8 mouse cellular contexts compared by ENCODE assay signal in genomic region chr8:109863398-109863797, GRCm38 (mm10). TPM values are rescaled to one million over a fixed set of nuclear protein-coding genes. Genes with fewer than 3 reads are reported as not detected.
DNase-seq lines count a peak whose midpoint lies in the region; ATAC-seq and TF ChIP-seq lines count a peak whose summit lies in the region.

No protein-coding gene starts in this region.

- no peak for TF ChIP-seq POLR2A in bone marrow, adult 2 months (IDR thresholded peaks at IDR 0.05; ENCODE audit: borderline replicate concordance, control insufficient read depth, low read depth, low read length)

- peaks cover 40% of the 10 kb centered on the region for H3K36me3 ChIP-seq in G1E (replicated peaks)
- H3K36me3 ChIP-seq in limb, embryonic 10.5 days, result peaks cover 53% of the 10 kb centered on the region
- H3K36me3 ChIP-seq in midbrain, embryonic 11.5 days (ENCODE audit: control insufficient read depth, insufficient read depth, low read length), result peaks cover 7% of the 10 kb centered on the region

- no peak for TF ChIP-seq CTCF in G1E (IDR thresholded peaks at IDR 0.05; ENCODE audit: low read depth, low read length)
- TF ChIP-seq CTCF in bone marrow, adult 2 months (IDR thresholded peaks at IDR 0.05; ENCODE audit: control insufficient read depth, insufficient read depth, low read length), result no peak

- no peaks in the 10 kb centered on the region for H3K27me3 ChIP-seq in G1E (ENCODE audit: insufficient read depth, low read length)
- no peaks in the 10 kb centered on the region for H3K27me3 ChIP-seq in limb, embryonic 10.5 days (ENCODE audit: low read depth, poor library complexity, severe bottlenecking)
- H3K27me3 ChIP-seq in midbrain, embryonic 11.5 days (ENCODE audit: control insufficient read depth, insufficient read depth, low read length), result no peaks in the 10 kb centered on the region

- no peak overlapping the region for H3K9ac ChIP-seq in midbrain, embryonic 11.5 days (ENCODE audit: low read length)

- peaks cover 58% of the 10 kb centered on the region for H3K4me1 ChIP-seq in G1E (ENCODE audit: insufficient read depth, low read depth, low read length)
- no peaks in the 10 kb centered on the region; the same call in 1 of the 2 replicates for H3K4me1 ChIP-seq in bone marrow, adult 2 months (ENCODE audit: control insufficient read depth, insufficient read depth, low read length)
- H3K4me1 ChIP-seq in limb, embryonic 10.5 days, result peaks cover 7% of the 10 kb centered on the region
- peaks cover 3% of the 10 kb centered on the region; the same call in 1 of the 2 replicates for H3K4me1 ChIP-seq in midbrain, embryonic 11.5 days (ENCODE audit: control insufficient read depth, insufficient read depth, low read length)

- H3K4me3 ChIP-seq in G1E (ENCODE audit: low read depth, low read length), result peak overlapping the region; percentile 37; the same call in 1 of the 2 replicates
- H3K4me3 ChIP-seq in bone marrow, adult 2 months (replicated peaks; ENCODE audit: control insufficient read depth, low read depth, low read length), result peak overlapping the region; percentile 19
- H3K4me3 ChIP-seq in limb, embryonic 10.5 days, result no peak overlapping the region
- H3K4me3 ChIP-seq in midbrain, embryonic 11.5 days (ENCODE audit: low read depth, low read length), result no peak overlapping the region

- ATAC-seq in G1E (ENCODE audit: extremely low read depth, insufficient number of reproducible peaks, low FRiP score, poor library complexity, severe bottlenecking), result peak; percentile 31; the same call in 1 of the 2 replicates
- no peak for ATAC-seq in midbrain, embryonic 11.5 days (ENCODE audit: low FRiP score)

- WGBS in bone marrow, adult 2 months, result 6% methylated on average over 2 of the region's 2 CpGs
- WGBS in limb, embryonic 10.5 days, result 76% methylated on average over 2 of the region's 2 CpGs
- WGBS in midbrain, embryonic 11.5 days, result 80% methylated on average over 2 of the region's 2 CpGs

- DNase-seq in G1E (ENCODE audit: low spot score), result peak; percentile 38
- DNase-seq in kidney, adult 9 months, result peak; percentile 67
- DNase-seq in lung, postnatal 36 days, result peak; percentile 90
- peak; percentile 6 to 8 for DNase-seq in thymus, postnatal 36 days
- no peak for DNase-seq in limb, embryonic 10.5 days (ENCODE audit: low spot score)
- no peak for DNase-seq in frontal cortex, postnatal 14 days (ENCODE audit: low spot score in 2 of 2)
- no peak for DNase-seq in midbrain, embryonic 11.5 days (ENCODE audit: low spot score, missing footprints)

- H3K9me3 ChIP-seq in G1E (replicated peaks), result no peaks in the 10 kb centered on the region
- no peaks in the 10 kb centered on the region for H3K9me3 ChIP-seq in limb, embryonic 10.5 days (replicated peaks)
- no peaks in the 10 kb centered on the region for H3K9me3 ChIP-seq in midbrain, embryonic 11.5 days (ENCODE audit: control insufficient read depth, low read length)

- H3K4me2 ChIP-seq in midbrain, embryonic 11.5 days, result no peak overlapping the region

- peak overlapping the region; percentile 88 for H3K27ac ChIP-seq in bone marrow, adult 2 months (ENCODE audit: control insufficient read depth, insufficient read depth, low read depth, low read length, poor library complexity)
- H3K27ac ChIP-seq in limb, embryonic 10.5 days, result no peak overlapping the region
- H3K27ac ChIP-seq in midbrain, embryonic 11.5 days (ENCODE audit: low read depth, low read length), result no peak overlapping the region

RNA-seq across cellular contexts. Expression of gene Phlpp2, which starts 4.9 kb away (rescaled TPM):
- total RNA-seq in G1E (2014; fragmentation: Nextera tagmentation) (9.5 and 15.0 TPM in 2 replicates), G1E (2017) (4.8 and 6.5 TPM in 2 replicates)
- 2.9 and 3.7 TPM in 2 replicates for polyA plus RNA-seq in G1E (2012)
- polyA plus RNA-seq in bone marrow, adult 2 months (2011; ENCODE audit: insufficient read depth, insufficient read length, low replicate concordance, missing spikeins), result 9.0 and 10.8 TPM in 2 replicates
- 2.0 and 2.5 TPM in 2 replicates for polyA plus RNA-seq in limb, embryonic 10.5 days (2016; fragmentation: Nextera tagmentation; extraction: Ambion mirVana)
- polyA plus RNA-seq in midbrain, embryonic 11.5 days (2014; fragmentation: Nextera tagmentation; extraction: Ambion mirVana), result 2.7 and 3.2 TPM in 2 replicates

Comparison
In these comparisons a context has a peak if more than half of its experiments do, and no peak if none do; other contexts are left out.
1. DNase-seq: peak in G1E (single experiment), kidney, adult 9 months (single experiment), lung, postnatal 36 days (single experiment) and thymus, postnatal 36 days (2 of 2); none in limb, embryonic 10.5 days (single experiment), frontal cortex, postnatal 14 days (0 of 2) and midbrain, embryonic 11.5 days (single experiment).
2. H3K4me3 ChIP-seq: peak in G1E (single experiment) and bone marrow, adult 2 months (single experiment); none in limb, embryonic 10.5 days (single experiment) and midbrain, embryonic 11.5 days (single experiment).